Mouse (Mus musculus) liver, embryonic 15.5 days (tissue): ENCODE measurements around the gene Zdhhc20. TPM values are rescaled to one million over a fixed set of nuclear protein-coding genes. Genes with fewer than 3 reads are reported as not detected.
"Not testable (repeated sequence)": the region's sequence is repeated elsewhere in the genome, so short reads cannot be mapped to it uniquely, and the experiment has no call there.

ENCODE experiments used
- ATAC-seq: fragments of 200-750 bp; cut with Nextera tagmentation; 2 replicates; pipeline ENCODE4 v1.8.0; 2017; ENCODE audit warnings: moderate number of reproducible peaks, mild to moderate bottlenecking, moderate library complexity; ENCODE audit not compliant: insufficient read depth
- H3K27ac ChIP-seq: fragments of 300-500 bp; sonication (generic); replicated peaks from 2 replicates; pipeline ENCODE4 v1.5.1; 2015; ENCODE audit warnings: mild to moderate bottlenecking, inconsistent platforms
- H3K27me3 ChIP-seq: fragments of 300-500 bp; sonication (generic); 2 replicates; pipeline ENCODE4 v1.6.1; 2015; ENCODE audit warnings: mild to moderate bottlenecking, inconsistent platforms
- H3K36me3 ChIP-seq: fragments of 300-500 bp; sonication (generic); replicated peaks from 2 replicates; pipeline ENCODE4 v1.6.1; 2015; ENCODE audit warnings: moderate library complexity, mild to moderate bottlenecking, inconsistent platforms
- H3K4me1 ChIP-seq: fragments of 300-500 bp; sonication (generic); replicated peaks from 2 replicates; pipeline ENCODE4 v1.6.1; 2015; ENCODE audit warnings: inconsistent platforms
- H3K4me2 ChIP-seq: fragments of 300-500 bp; sonication (generic); 2 replicates; pipeline ENCODE4 v1.6.1; 2015; ENCODE audit warnings: moderate library complexity, mild to moderate bottlenecking, inconsistent platforms
- H3K4me3 ChIP-seq: fragments of 300-500 bp; sonication (generic); replicated peaks from 2 replicates; pipeline ENCODE4 v1.5.1; 2015; ENCODE audit warnings: mild to moderate bottlenecking, inconsistent platforms
- H3K9ac ChIP-seq: fragments of 300-500 bp; sonication (generic); 2 replicates; pipeline ENCODE4 v1.6.1; 2015; ENCODE audit warnings: moderate library complexity, mild to moderate bottlenecking, inconsistent platforms
- H3K9me3 ChIP-seq: fragments of 300-500 bp; sonication (generic); replicated peaks from 2 replicates; pipeline ENCODE4 v1.6.1; 2016; ENCODE audit warnings: inconsistent platforms
- WGBS: fragments of 180-500 bp; shearing (Covaris S2); methylation state at CpG from one replicate; pipeline ENCODE4 v1.1.7; 2015; ENCODE audit warnings: mixed read lengths; ENCODE audit not compliant: insufficient replicate concordance; 5-methylcytosine and 5-hydroxymethylcytosine counted together
- polyA plus RNA-seq: library from polyadenylated mRNA; unstranded; fragments of >200 nt; fragmentation: Nextera tagmentation; extraction: Ambion mirVana; gene quantifications from 2 replicates; pipeline ENCODE4 v1.2.1, GENCODE M21; 2015

Gene Zdhhc20
- polyA plus RNA-seq, 1 experiment from 2014 or later = 11.4 TPM

GRCm38 (mm10) chr14:57912211-57913007 lies 22.3 kb upstream of the Zdhhc20 start:
- peaks cover 16% of the 10 kb centered on the region; the same call in 1 of the 2 replicates for H3K36me3 ChIP-seq
- not testable (repeated sequence) for H3K27ac ChIP-seq, H3K27me3 ChIP-seq, H3K4me3 ChIP-seq, H3K9me3 ChIP-seq, H3K4me2 ChIP-seq, ATAC-seq, H3K9ac ChIP-seq
- WGBS = 12% methylated on average over 1 of the region's 1 CpGs
- peaks cover 14% of the 10 kb centered on the region for H3K4me1 ChIP-seq

GRCm38 (mm10) chr14:57911787-57912186 lies 21.7 kb upstream of the Zdhhc20 start:
- not testable (repeated sequence) for H3K4me2 ChIP-seq, H3K27ac ChIP-seq, H3K27me3 ChIP-seq, H3K4me3 ChIP-seq, ATAC-seq, H3K9ac ChIP-seq, H3K9me3 ChIP-seq, H3K36me3 ChIP-seq
- peaks cover 14% of the 10 kb centered on the region for H3K4me1 ChIP-seq

GRCm38 (mm10) chr14:57911316-57911715 lies 21.2 kb upstream of the Zdhhc20 start:
- 58% methylated on average over 4 of the region's 4 CpGs for WGBS
- Histone ChIP-seq H3K27me3 (no peaks in the 10 kb centered on the region), H3K9me3 (no peaks in the 10 kb centered on the region), H3K4me3 (no peak overlapping the region), H3K27ac (no peak overlapping the region), H3K4me2 (no peak overlapping the region), H3K4me1 (peaks cover 14% of the 10 kb centered on the region), H3K36me3 (0 out of 2 replicates have a peak, but pooled peaks cover 5% of the 10 kb centered on the region), H3K9ac (no peak overlapping the region)
- ATAC-seq = no peak

DNA sequence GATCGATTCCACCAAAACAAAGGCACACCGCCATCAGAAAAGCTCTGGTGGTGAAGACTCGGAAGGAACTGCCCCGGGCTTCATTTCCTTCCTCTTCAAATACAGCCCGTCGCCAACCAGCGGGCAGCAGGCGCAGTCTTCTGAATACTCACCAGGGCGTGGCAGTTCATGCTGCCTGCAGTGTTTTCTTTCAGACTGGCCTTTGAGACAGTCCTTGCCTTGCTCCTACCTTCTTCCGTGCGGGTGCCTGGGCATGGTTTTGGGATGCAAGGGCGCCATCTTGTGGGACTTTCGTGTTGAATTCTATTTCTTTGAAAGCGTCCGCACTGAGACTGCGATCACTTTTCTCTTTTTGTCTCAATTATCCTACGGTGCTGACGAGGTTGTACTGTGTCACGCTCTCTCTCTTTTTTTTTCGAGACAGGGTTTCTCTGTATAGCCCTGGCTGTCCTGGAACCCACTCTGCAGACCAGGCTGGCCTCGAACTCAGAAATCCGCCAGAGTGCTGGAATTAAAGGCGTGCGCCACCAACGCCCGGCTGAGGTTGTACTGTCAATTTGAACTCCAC lies 20.5 kb upstream of the Zdhhc20 start:
- Histone ChIP-seq H3K27ac (no peak overlapping the region), H3K27me3 (no peaks in the 10 kb centered on the region), H3K9me3 (no peaks in the 10 kb centered on the region), H3K4me1 (peaks cover 14% of the 10 kb centered on the region), H3K9ac (no peak overlapping the region), H3K4me2 (peak overlapping the region; percentile 63), H3K4me3 (peak overlapping the region; percentile 25), H3K36me3 (no peaks in the 10 kb centered on the region)
- 19% methylated on average over 26 of the region's 26 CpGs for WGBS
- ATAC-seq = peak; percentile 87

DNA sequence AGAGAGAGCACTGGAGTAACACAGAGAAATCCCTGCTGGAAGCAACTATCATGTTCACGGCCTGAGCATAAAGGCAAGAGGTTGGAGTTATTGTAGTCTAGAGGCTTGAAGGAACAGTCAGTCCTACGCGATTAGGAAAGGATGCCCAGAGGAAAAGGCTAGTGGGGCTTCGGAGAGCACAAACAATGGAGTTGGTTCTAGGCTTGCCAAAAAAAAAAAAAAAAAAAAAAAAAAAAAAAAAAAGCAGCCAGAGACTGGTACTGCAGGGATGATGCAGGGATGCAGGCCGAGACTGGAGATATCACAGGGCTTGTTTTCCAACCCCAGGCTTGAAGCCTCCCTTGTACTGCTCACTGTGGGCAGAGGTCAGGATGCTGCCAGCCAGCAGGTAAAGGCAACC lies 19.2 kb upstream of the Zdhhc20 start:
- Histone ChIP-seq H3K27ac (no peak overlapping the region), H3K9me3 (no peaks in the 10 kb centered on the region)

DNA sequence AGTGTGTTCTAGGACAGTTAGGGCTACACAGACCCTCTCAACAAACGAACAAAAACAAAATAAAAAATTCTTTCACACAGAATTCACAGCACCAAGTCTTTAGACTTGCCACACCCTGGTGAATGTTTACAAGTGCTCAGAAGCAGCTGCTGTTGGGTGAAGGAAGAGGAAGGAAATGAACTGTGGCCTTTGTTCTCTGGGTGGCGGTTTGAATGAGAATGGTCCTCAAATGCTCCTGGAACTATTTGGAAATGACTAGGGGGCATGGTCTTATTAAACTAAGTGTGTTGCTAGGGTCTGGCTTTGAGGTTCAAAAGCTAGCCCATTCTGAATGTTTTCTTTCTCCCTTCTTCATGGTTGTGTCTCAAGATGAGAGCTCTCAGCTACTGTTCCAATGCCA lies 18.4 kb upstream of the Zdhhc20 start:
- no peak overlapping the region for H3K27ac ChIP-seq
- H3K4me3 ChIP-seq = no peak overlapping the region
- no peaks in the 10 kb centered on the region for H3K9me3 ChIP-seq
- WGBS = 36% methylated on average over 2 of the region's 2 CpGs
- no peak overlapping the region for H3K4me2 ChIP-seq
- peaks cover 14% of the 10 kb centered on the region for H3K4me1 ChIP-seq
- no peak overlapping the region for H3K9ac ChIP-seq
- no peaks in the 10 kb centered on the region for H3K27me3 ChIP-seq
- H3K36me3 ChIP-seq = no peaks in the 10 kb centered on the region
- ATAC-seq = no peak

More for the DNA sequence above, 19.2 kb upstream of the Zdhhc20 start:
- Histone ChIP-seq H3K4me1 (peaks cover 14% of the 10 kb centered on the region), H3K4me3 (no peak overlapping the region), H3K9ac (no peak overlapping the region), H3K36me3 (no peaks in the 10 kb centered on the region), H3K4me2 (no peak overlapping the region), H3K27me3 (no peaks in the 10 kb centered on the region)
- no peak for ATAC-seq
- 68% methylated on average over 5 of the region's 5 CpGs for WGBS

GRCm38 (mm10) chr14:57901998-57902397 lies 11.9 kb upstream of the Zdhhc20 start:
- no peak overlapping the region for H3K4me2 ChIP-seq
- H3K9me3 ChIP-seq = no peaks in the 10 kb centered on the region
- no peaks in the 10 kb centered on the region for H3K27me3 ChIP-seq
- ATAC-seq = no peak
- no peak overlapping the region for H3K9ac ChIP-seq
- WGBS = 63% methylated on average over 1 of the region's 1 CpGs
- H3K36me3 ChIP-seq = no peaks in the 10 kb centered on the region
- H3K4me1 ChIP-seq = no peaks in the 10 kb centered on the region
- H3K27ac ChIP-seq = no peak overlapping the region
- no peak overlapping the region for H3K4me3 ChIP-seq

DNA sequence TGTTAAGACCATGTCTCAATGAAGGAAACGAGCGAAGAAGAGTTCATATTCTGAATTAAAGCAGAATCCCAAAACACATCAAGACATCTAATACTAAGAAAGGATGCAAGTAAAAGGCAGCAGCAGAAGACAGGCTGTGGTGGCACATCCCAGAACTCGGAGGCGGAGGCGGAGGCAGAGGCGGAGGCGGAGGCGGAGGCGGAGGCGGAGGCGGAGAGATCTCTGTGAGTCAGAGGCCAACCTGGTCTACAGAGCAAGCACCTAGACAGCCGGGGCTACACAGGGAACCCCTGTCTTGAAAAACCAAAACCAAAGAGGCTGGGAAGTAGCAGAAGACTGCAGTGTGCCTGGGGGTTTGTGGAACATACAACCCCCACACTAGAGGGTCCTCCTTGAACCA lies 6.8 kb upstream of the Zdhhc20 start:
- no peak overlapping the region for H3K27ac ChIP-seq
- no peak for ATAC-seq
- no peaks in the 10 kb centered on the region for H3K27me3 ChIP-seq
- 79% methylated on average over 12 of the region's 12 CpGs for WGBS
- H3K4me1 ChIP-seq = 0 out of 2 replicates have a peak, but pooled peaks cover 6% of the 10 kb centered on the region
- no peak overlapping the region for H3K9ac ChIP-seq
- no peaks in the 10 kb centered on the region for H3K9me3 ChIP-seq
- H3K4me2 ChIP-seq = no peak overlapping the region
- no peak overlapping the region for H3K4me3 ChIP-seq
- no peaks in the 10 kb centered on the region for H3K36me3 ChIP-seq

GRCm38 (mm10) chr14:57896088-57896871 lies 6.2 kb upstream of the Zdhhc20 start:
- H3K36me3 ChIP-seq, H3K27ac ChIP-seq, H3K4me2 ChIP-seq, H3K9ac ChIP-seq, ATAC-seq, H3K9me3 ChIP-seq, H3K27me3 ChIP-seq, H3K4me3 ChIP-seq, H3K4me1 ChIP-seq: not testable (repeated sequence)
- 41% methylated on average over 8 of the region's 8 CpGs for WGBS

DNA sequence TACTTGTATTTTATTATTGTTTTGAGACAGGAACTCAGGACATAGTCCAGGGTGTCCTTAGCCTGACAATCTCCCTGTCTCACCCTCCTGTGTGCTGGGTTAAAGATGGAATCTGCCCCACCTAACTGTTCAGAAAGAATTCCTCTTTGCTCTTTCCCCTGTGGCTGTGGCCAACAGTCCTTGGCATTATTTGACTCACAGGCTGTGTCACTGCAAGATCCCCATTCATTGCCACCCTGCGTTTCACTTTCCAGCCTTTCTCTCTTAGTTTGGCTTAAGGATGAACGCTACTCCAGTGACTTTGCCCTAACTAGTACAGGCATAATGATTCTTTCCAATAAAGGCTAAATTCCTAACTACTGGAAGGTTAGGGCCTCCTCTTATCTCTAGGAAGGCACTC lies 4.3 kb upstream of the Zdhhc20 start:
- no peak overlapping the region for H3K27ac ChIP-seq
- H3K9me3 ChIP-seq = no peaks in the 10 kb centered on the region
- no peaks in the 10 kb centered on the region for H3K27me3 ChIP-seq
- no peak overlapping the region for H3K9ac ChIP-seq
- ATAC-seq = no peak
- peaks cover 17% of the 10 kb centered on the region for H3K4me1 ChIP-seq
- 71% methylated on average over 2 of the region's 2 CpGs for WGBS
- no peak overlapping the region for H3K4me3 ChIP-seq
- H3K36me3 ChIP-seq = no peaks in the 10 kb centered on the region
- H3K4me2 ChIP-seq = no peak overlapping the region

DNA sequence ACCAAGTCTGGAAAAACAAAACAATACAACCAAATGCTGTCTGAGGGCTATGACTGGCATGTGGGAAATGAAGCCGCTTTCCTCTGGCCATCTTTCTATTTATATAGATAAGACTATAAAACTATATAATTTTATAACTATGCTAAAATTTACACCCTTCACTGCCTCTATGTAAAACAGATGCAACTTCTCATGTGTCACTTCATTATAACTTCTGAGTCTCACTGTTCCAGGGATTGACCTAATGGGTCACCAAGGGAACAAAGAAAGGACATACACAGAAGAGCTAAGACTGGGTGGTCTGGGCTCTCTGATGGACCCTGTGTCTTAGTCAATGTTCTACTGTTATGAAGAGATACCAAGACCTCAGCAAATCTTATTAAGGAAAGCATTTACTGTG lies 2.9 kb upstream of the Zdhhc20 start:
- H3K9ac ChIP-seq = no peak overlapping the region
- no peak overlapping the region for H3K4me2 ChIP-seq
- no peaks in the 10 kb centered on the region for H3K36me3 ChIP-seq
- peaks cover 25% of the 10 kb centered on the region for H3K4me1 ChIP-seq
- no peak overlapping the region for H3K4me3 ChIP-seq
- no peaks in the 10 kb centered on the region for H3K9me3 ChIP-seq
- 93% methylated on average over 1 of the region's 1 CpGs for WGBS
- no peaks in the 10 kb centered on the region for H3K27me3 ChIP-seq
- ATAC-seq = no peak
- no peak overlapping the region for H3K27ac ChIP-seq
